Mouse (Mus musculus) heart, postnatal 0 days (tissue): ENCODE measurements at regions not wholly inside any gene's neighbourhood (a gene's known extent, or its start where the extent isn't known, plus 50 kb on each side); places are given as distances from the start of the nearest gene placed in this dataset.

ENCODE experiments used
- CTCF ChIP-seq: IDR thresholded peaks from 2 replicates; pipeline ENCODE4 v1.5.1; 2016; ENCODE audit warnings: antibody characterized with exemption, control low read depth, low read depth
- EP300 ChIP-seq: IDR thresholded peaks from 2 replicates; pipeline ENCODE4 v1.6.1; 2016; ENCODE audit warnings: antibody characterized with exemption, low read depth

- TF ChIP-seq CTCF: no peak
- no peak for TF ChIP-seq EP300
Measured at GRCm38 (mm10) chr12:94247362-94247761, 1444.7 kb upstream of the Flrt2 start.
